Mouse (Mus musculus): ENCODE data around the gene Tob1. TPM values are rescaled to one million over a fixed set of nuclear protein-coding genes. Genes with fewer than 3 reads are reported as not detected.
A peak's percentile ranks its signal among the peaks of the same experiment; 100 is the strongest.

Gene Tob1
- polyA plus RNA-seq, 1 experiment from 2014 or later, result 27.9 TPM

GRCm38 (mm10) chr11:94231821-94232552, 20.7 kb downstream of the Tob1 start:
- no peaks in the 10 kb centered on the region for H3K9me3 ChIP-seq (ENCODE audit: control insufficient read depth, low read length)
- H3K36me3 ChIP-seq (ENCODE audit: control insufficient read depth, insufficient read depth, low read length), result no peaks in the 10 kb centered on the region
- H3K27me3 ChIP-seq (ENCODE audit: control insufficient read depth, insufficient read depth, low read length), result no peaks in the 10 kb centered on the region
- H3K27ac ChIP-seq (ENCODE audit: low read depth, low read length), result no peak overlapping the region
- no peak for ATAC-seq (ENCODE audit: low read depth)
- no peak overlapping the region for H3K4me3 ChIP-seq (ENCODE audit: low read depth, low read length)
- H3K9ac ChIP-seq (replicated peaks; ENCODE audit: low read depth, low read length), result no peak overlapping the region
- no peaks in the 10 kb centered on the region for H3K4me1 ChIP-seq (ENCODE audit: control insufficient read depth, insufficient read depth, low read length)
- no peak overlapping the region for H3K4me2 ChIP-seq (ENCODE audit: low read depth, low read length)
- 73% methylated on average over 19 of the region's 19 CpGs for WGBS

GRCm38 (mm10) chr11:94233405-94233804, 22.2 kb downstream of the Tob1 start:
- ATAC-seq (ENCODE audit: low read depth), result no peak
- 69% methylated on average over 6 of the region's 6 CpGs for WGBS
- H3K27me3 ChIP-seq (ENCODE audit: control insufficient read depth, insufficient read depth, low read length), result no peaks in the 10 kb centered on the region
- no peak overlapping the region for H3K4me2 ChIP-seq (ENCODE audit: low read depth, low read length)
- H3K4me3 ChIP-seq (ENCODE audit: low read depth, low read length), result no peak overlapping the region
- no peaks in the 10 kb centered on the region for H3K9me3 ChIP-seq (ENCODE audit: control insufficient read depth, low read length)
- no peaks in the 10 kb centered on the region for H3K4me1 ChIP-seq (ENCODE audit: control insufficient read depth, insufficient read depth, low read length)
- H3K27ac ChIP-seq (ENCODE audit: low read depth, low read length), result no peak overlapping the region
- H3K9ac ChIP-seq (replicated peaks; ENCODE audit: low read depth, low read length), result no peak overlapping the region
- H3K36me3 ChIP-seq (ENCODE audit: control insufficient read depth, insufficient read depth, low read length), result no peaks in the 10 kb centered on the region

- no peak overlapping the region for H3K9ac ChIP-seq (replicated peaks; ENCODE audit: low read depth, low read length)
- H3K4me2 ChIP-seq (ENCODE audit: low read depth, low read length), result no peak overlapping the region
- H3K27ac ChIP-seq (ENCODE audit: low read depth, low read length), result no peak overlapping the region
- WGBS, result 94% methylated on average over 12 of the region's 12 CpGs
- H3K27me3 ChIP-seq (ENCODE audit: control insufficient read depth, insufficient read depth, low read length), result no peaks in the 10 kb centered on the region
- H3K4me3 ChIP-seq (ENCODE audit: low read depth, low read length), result no peak overlapping the region
- no peak for ATAC-seq (ENCODE audit: low read depth)
- no peaks in the 10 kb centered on the region for H3K36me3 ChIP-seq (ENCODE audit: control insufficient read depth, insufficient read depth, low read length)
- H3K4me1 ChIP-seq (ENCODE audit: control insufficient read depth, insufficient read depth, low read length), result no peaks in the 10 kb centered on the region
- no peaks in the 10 kb centered on the region for H3K9me3 ChIP-seq (ENCODE audit: control insufficient read depth, low read length)
Observed at GRCm38 (mm10) chr11:94234380-94234779, 23.1 kb downstream of the Tob1 start.

DNA sequence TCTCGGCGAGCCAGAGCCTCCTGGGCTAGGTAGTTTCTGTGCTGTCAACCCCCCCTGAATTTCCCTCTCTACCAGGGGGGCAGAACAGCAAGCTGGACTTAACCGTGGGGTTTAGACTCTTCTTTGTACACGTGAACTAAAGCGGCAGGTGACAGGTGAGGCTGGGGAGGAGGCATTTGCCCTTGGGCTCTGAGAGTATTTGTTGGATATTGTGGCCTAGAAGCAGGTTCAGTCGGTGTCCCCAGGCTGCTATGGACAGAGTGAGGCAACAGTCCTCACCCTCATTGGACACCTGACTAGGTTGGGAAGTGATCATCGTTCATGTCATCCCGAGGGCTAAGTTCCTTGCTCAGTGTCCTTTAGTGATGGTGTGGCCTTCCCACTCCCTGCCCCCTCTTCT, 23.6 kb downstream of the Tob1 start:
- no peak overlapping the region for H3K27ac ChIP-seq (ENCODE audit: low read depth, low read length)
- H3K27me3 ChIP-seq (ENCODE audit: control insufficient read depth, insufficient read depth, low read length), result no peaks in the 10 kb centered on the region
- no peak for ATAC-seq (ENCODE audit: low read depth)
- H3K4me3 ChIP-seq (ENCODE audit: low read depth, low read length), result no peak overlapping the region
- H3K4me1 ChIP-seq (ENCODE audit: control insufficient read depth, insufficient read depth, low read length), result no peaks in the 10 kb centered on the region
- H3K36me3 ChIP-seq (ENCODE audit: control insufficient read depth, insufficient read depth, low read length), result no peaks in the 10 kb centered on the region
- H3K4me2 ChIP-seq (ENCODE audit: low read depth, low read length), result no peak overlapping the region
- 93% methylated on average over 8 of the region's 8 CpGs for WGBS
- H3K9ac ChIP-seq (replicated peaks; ENCODE audit: low read depth, low read length), result no peak overlapping the region
- H3K9me3 ChIP-seq (ENCODE audit: control insufficient read depth, low read length), result no peaks in the 10 kb centered on the region

DNA sequence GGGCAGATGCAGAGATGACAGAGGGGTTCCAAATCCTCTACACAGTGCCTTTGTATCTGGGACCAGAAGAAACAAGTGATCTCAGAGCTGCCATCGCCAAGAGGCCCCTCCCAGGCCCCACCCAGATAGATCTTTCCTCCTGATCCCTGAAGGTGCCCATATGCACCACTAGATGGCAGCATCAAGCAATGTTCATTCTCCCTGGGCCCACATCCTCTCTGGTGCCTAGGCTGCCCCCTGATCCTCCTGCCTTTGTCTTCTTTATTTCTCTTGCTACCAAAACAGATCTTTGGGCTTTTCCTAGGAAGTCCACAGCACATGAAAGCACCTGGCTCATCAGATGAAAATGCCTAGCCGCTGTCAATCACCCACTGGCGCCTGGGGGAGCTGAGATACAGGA, 24.8 kb downstream of the Tob1 start:
- Histone ChIP-seq H3K4me1 (ENCODE audit: control insufficient read depth, insufficient read depth, low read length) (no peaks in the 10 kb centered on the region), H3K9ac (replicated peaks; ENCODE audit: low read depth, low read length) (no peak overlapping the region), H3K4me2 (ENCODE audit: low read depth, low read length) (no peak overlapping the region), H3K9me3 (ENCODE audit: control insufficient read depth, low read length) (no peaks in the 10 kb centered on the region), H3K27ac (ENCODE audit: low read depth, low read length) (peak overlapping the region; percentile 65; the same call in 1 of the 2 replicates), H3K36me3 (ENCODE audit: control insufficient read depth, insufficient read depth, low read length) (no peaks in the 10 kb centered on the region), H3K27me3 (ENCODE audit: control insufficient read depth, insufficient read depth, low read length) (no peaks in the 10 kb centered on the region), H3K4me3 (ENCODE audit: low read depth, low read length) (no peak overlapping the region)
- 24% methylated on average over 3 of the region's 3 CpGs for WGBS
- ATAC-seq (ENCODE audit: low read depth), result peak; percentile 80

- no peaks in the 10 kb centered on the region for H3K27me3 ChIP-seq (ENCODE audit: control insufficient read depth, insufficient read depth, low read length)
- no peak overlapping the region for H3K4me2 ChIP-seq (ENCODE audit: low read depth, low read length)
- no peak for ATAC-seq (ENCODE audit: low read depth)
- no peaks in the 10 kb centered on the region for H3K36me3 ChIP-seq (ENCODE audit: control insufficient read depth, insufficient read depth, low read length)
- H3K9ac ChIP-seq (replicated peaks; ENCODE audit: low read depth, low read length), result no peak overlapping the region
- H3K9me3 ChIP-seq (ENCODE audit: control insufficient read depth, low read length), result no peaks in the 10 kb centered on the region
- 94% methylated on average over 8 of the region's 8 CpGs for WGBS
- no peak overlapping the region for H3K27ac ChIP-seq (ENCODE audit: low read depth, low read length)
- no peak overlapping the region for H3K4me3 ChIP-seq (ENCODE audit: low read depth, low read length)
- H3K4me1 ChIP-seq (ENCODE audit: control insufficient read depth, insufficient read depth, low read length), result peaks cover 13% of the 10 kb centered on the region
Observed at GRCm38 (mm10) chr11:94238786-94239185, 27.5 kb downstream of the Tob1 start.

DNA sequence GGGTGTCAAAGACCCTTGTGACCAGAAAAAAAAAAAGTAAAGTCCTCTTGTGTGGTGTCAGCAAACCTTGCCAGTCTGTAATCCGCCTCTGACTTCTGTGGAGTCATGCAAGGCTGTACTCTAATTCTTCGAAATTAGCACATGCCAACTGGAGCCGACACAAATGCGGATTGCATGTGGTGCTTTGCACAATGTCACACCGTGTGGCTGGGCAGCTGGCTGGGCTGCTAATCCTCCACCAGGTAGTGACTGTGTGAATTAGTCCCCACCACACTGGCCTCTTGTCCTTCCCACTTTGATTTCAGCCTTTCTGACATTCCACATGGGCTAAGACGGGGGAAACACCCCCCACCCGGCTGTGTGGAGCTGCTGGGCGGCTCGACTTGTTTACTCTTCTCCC, 28.5 kb downstream of the Tob1 start:
- Histone ChIP-seq H3K4me2 (ENCODE audit: low read depth, low read length) (no peak overlapping the region), H3K9ac (replicated peaks; ENCODE audit: low read depth, low read length) (no peak overlapping the region), H3K4me3 (ENCODE audit: low read depth, low read length) (no peak overlapping the region), H3K27ac (ENCODE audit: low read depth, low read length) (no peak overlapping the region), H3K4me1 (ENCODE audit: control insufficient read depth, insufficient read depth, low read length) (peaks cover 13% of the 10 kb centered on the region), H3K27me3 (ENCODE audit: control insufficient read depth, insufficient read depth, low read length) (no peaks in the 10 kb centered on the region), H3K36me3 (ENCODE audit: control insufficient read depth, insufficient read depth, low read length) (no peaks in the 10 kb centered on the region), H3K9me3 (ENCODE audit: control insufficient read depth, low read length) (no peaks in the 10 kb centered on the region)
- 51% methylated on average over 9 of the region's 9 CpGs for WGBS
- ATAC-seq (ENCODE audit: low read depth), result no peak

- Histone ChIP-seq H3K4me1 (ENCODE audit: control insufficient read depth, insufficient read depth, low read length) (peaks cover 16% of the 10 kb centered on the region), H3K4me3 (ENCODE audit: low read depth, low read length) (no peak overlapping the region), H3K4me2 (ENCODE audit: low read depth, low read length) (peak overlapping the region; percentile 39), H3K27me3 (ENCODE audit: control insufficient read depth, insufficient read depth, low read length) (no peaks in the 10 kb centered on the region), H3K9ac (replicated peaks; ENCODE audit: low read depth, low read length) (peak overlapping the region; percentile 17; the same call in 1 of the 2 replicates), H3K27ac (ENCODE audit: low read depth, low read length) (no peak overlapping the region), H3K9me3 (ENCODE audit: control insufficient read depth, low read length) (no peaks in the 10 kb centered on the region), H3K36me3 (ENCODE audit: control insufficient read depth, insufficient read depth, low read length) (no peaks in the 10 kb centered on the region)
- peak; percentile 33; the same call in 1 of the 2 replicates for ATAC-seq (ENCODE audit: low read depth)
- WGBS, result 5% methylated on average over 29 of the region's 29 CpGs
Observed at GRCm38 (mm10) chr11:94242760-94243421, 31.6 kb downstream of the Tob1 start.

DNA sequence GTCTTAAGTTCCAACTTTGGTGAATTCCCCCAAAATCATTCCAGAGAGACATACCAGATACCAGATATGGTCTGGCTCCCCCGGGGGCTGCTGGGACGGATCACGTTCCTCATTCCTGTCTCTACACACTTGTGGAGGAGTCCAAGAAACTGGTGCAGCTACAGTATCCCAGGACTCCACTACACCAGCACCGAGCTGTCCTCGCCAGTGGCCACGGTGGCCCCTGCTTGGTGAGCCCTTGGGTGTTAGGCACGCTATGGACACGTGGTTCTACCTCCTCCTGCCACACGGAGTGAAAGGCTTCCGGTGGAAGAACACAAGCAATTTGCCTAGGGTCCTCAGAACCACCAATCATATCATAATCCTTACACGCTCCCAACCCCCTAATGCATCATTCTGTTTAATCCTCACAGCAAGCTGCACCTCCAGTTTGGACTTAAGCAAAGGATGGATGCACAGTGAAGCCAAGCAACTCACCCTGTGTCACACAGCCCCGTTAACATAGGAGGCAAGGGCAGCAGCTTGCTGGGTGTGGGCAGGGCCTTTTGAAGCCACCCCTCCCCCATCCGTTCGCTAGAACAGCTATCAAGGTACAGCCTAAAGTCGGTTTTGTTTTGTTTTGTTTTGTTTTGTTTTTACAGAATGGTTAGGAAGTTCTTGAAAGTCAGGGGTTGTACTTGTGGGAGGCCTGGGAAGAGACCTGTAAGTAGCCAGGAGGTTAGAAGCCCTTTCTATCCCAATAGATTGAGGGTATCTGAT, 32.3 kb downstream of the Tob1 start:
- Histone ChIP-seq H3K36me3 (ENCODE audit: control insufficient read depth, insufficient read depth, low read length) (no peaks in the 10 kb centered on the region), H3K27me3 (ENCODE audit: control insufficient read depth, insufficient read depth, low read length) (no peaks in the 10 kb centered on the region), H3K4me1 (ENCODE audit: control insufficient read depth, insufficient read depth, low read length) (peaks cover 16% of the 10 kb centered on the region), H3K4me3 (ENCODE audit: low read depth, low read length) (no peak overlapping the region), H3K27ac (ENCODE audit: low read depth, low read length) (0 out of 2 replicates have a peak overlapping the region, but pooled peaks have one; percentile 22), H3K9ac (replicated peaks; ENCODE audit: low read depth, low read length) (no peak overlapping the region), H3K9me3 (ENCODE audit: control insufficient read depth, low read length) (no peaks in the 10 kb centered on the region), H3K4me2 (ENCODE audit: low read depth, low read length) (peak overlapping the region; percentile 39; the same call in 1 of the 2 replicates)
- 30% methylated on average over 15 of the region's 15 CpGs for WGBS
- no peak for ATAC-seq (ENCODE audit: low read depth)

Data from neural tube, embryonic 14.5 days (tissue).